Mouse (Mus musculus) stomach, embryonic 14.5 days (tissue): ENCODE results near the gene Abcg1. TPM values are rescaled to one million over a fixed set of nuclear protein-coding genes. Genes with fewer than 3 reads are reported as not detected.

Experiments
- ATAC-seq: fragments of 200-750 bp; cut with Nextera tagmentation; 2 replicates; pipeline ENCODE4 v1.8.0; 2017; ENCODE audit warnings: low read depth, moderate TSS enrichment; ENCODE audit not compliant: insufficient number of reproducible peaks, insufficient read depth, low FRiP score
- H3K27ac ChIP-seq: fragments of 300-500 bp; sonication (generic); 2 replicates; pipeline ENCODE4 v1.5.1; 2014; ENCODE audit warnings: mild to moderate bottlenecking, low read length, moderate library complexity, mixed read lengths
- H3K27me3 ChIP-seq: fragments of 300-500 bp; sonication (generic); 2 replicates; pipeline ENCODE4 v1.6.1; 2014; ENCODE audit warnings: low read length, control low read depth, mixed read lengths; ENCODE audit not compliant: control insufficient read depth, insufficient read depth
- H3K36me3 ChIP-seq: fragments of 300-500 bp; sonication (generic); 2 replicates; pipeline ENCODE4 v1.6.1; 2014; ENCODE audit warnings: mild to moderate bottlenecking, control low read depth, low read length, moderate library complexity, mixed read lengths; ENCODE audit not compliant: control insufficient read depth, insufficient read depth
- H3K4me1 ChIP-seq: fragments of 300-500 bp; sonication (generic); 2 replicates; pipeline ENCODE4 v1.6.1; 2014; ENCODE audit warnings: low read length, control low read depth, mixed read lengths; ENCODE audit not compliant: control insufficient read depth, insufficient read depth
- H3K4me2 ChIP-seq: fragments of 300-500 bp; sonication (generic); replicated peaks from 2 replicates; pipeline ENCODE4 v1.6.1; 2014; ENCODE audit warnings: low read depth, low read length, control low read depth
- H3K4me3 ChIP-seq: fragments of 300-500 bp; sonication (generic); 2 replicates; pipeline ENCODE4 v1.5.1; 2014; ENCODE audit warnings: low read depth, low read length, control low read depth
- H3K9ac ChIP-seq: fragments of 300-500 bp; sonication (generic); replicated peaks from 2 replicates; pipeline ENCODE4 v1.6.1; 2014; ENCODE audit warnings: low read depth, mild to moderate bottlenecking, control low read depth, low read length, moderate library complexity, mixed read lengths
- H3K9me3 ChIP-seq: fragments of 300-500 bp; sonication (generic); 2 replicates; pipeline ENCODE4 v1.6.1; 2016; ENCODE audit warnings: low read depth, low read length, control low read depth; ENCODE audit not compliant: control insufficient read depth
- WGBS: fragments of 180-500 bp; shearing (Covaris S2); extraction: QIAGEN DNeasy Blood & Tissue Kit; methylation state at CpG from one replicate; pipeline ENCODE4 v1.1.7; 2014; 5-methylcytosine and 5-hydroxymethylcytosine counted together
- polyA plus RNA-seq: library from polyadenylated mRNA; unstranded; fragments of >200 nt; fragmentation: Nextera tagmentation; extraction: Ambion mirVana; gene quantifications from 2 replicates; pipeline ENCODE4 v1.2.1, GENCODE M21; 2014

Gene Abcg1
- polyA plus RNA-seq, 1 experiment from 2014 or later: 6.6 TPM

- Histone ChIP-seq H3K4me3 (no peak overlapping the region), H3K36me3 (no peaks in the 10 kb centered on the region), H3K27ac (no peak overlapping the region), H3K4me2 (no peak overlapping the region), H3K9me3 (no peaks in the 10 kb centered on the region), H3K27me3 (no peaks in the 10 kb centered on the region), H3K9ac (no peak overlapping the region), H3K4me1 (no peaks in the 10 kb centered on the region)
- 77% methylated on average over 7 of the region's 7 CpGs for WGBS
- ATAC-seq: no peak
Measured at GRCm38 (mm10) chr17:31095570-31095969, 38.1 kb downstream of the Abcg1 start.

- Histone ChIP-seq H3K9ac (no peak overlapping the region), H3K4me2 (no peak overlapping the region), H3K27ac (no peak overlapping the region), H3K9me3 (no peaks in the 10 kb centered on the region), H3K36me3 (no peaks in the 10 kb centered on the region), H3K27me3 (no peaks in the 10 kb centered on the region), H3K4me1 (no peaks in the 10 kb centered on the region), H3K4me3 (no peak overlapping the region)
- ATAC-seq: no peak
- WGBS: 96% methylated on average over 2 of the region's 2 CpGs
Measured at GRCm38 (mm10) chr17:31096893-31097292, 39.4 kb downstream of the Abcg1 start.

GRCm38 (mm10) chr17:31098788-31099187 lies 41.3 kb downstream of the Abcg1 start:
- no peak overlapping the region for H3K27ac ChIP-seq
- H3K4me2 ChIP-seq: no peak overlapping the region
- no peaks in the 10 kb centered on the region for H3K27me3 ChIP-seq
- 70% methylated on average over 5 of the region's 5 CpGs for WGBS
- no peak for ATAC-seq
- H3K9me3 ChIP-seq: no peaks in the 10 kb centered on the region
- H3K9ac ChIP-seq: no peak overlapping the region
- H3K4me1 ChIP-seq: no peaks in the 10 kb centered on the region
- H3K36me3 ChIP-seq: no peaks in the 10 kb centered on the region
- H3K4me3 ChIP-seq: no peak overlapping the region

GRCm38 (mm10) chr17:31103007-31103570 lies 45.6 kb downstream of the Abcg1 start:
- Histone ChIP-seq H3K36me3 (no peaks in the 10 kb centered on the region), H3K4me3 (no peak overlapping the region), H3K9me3 (no peaks in the 10 kb centered on the region), H3K4me2 (no peak overlapping the region), H3K27ac (no peak overlapping the region), H3K9ac (no peak overlapping the region), H3K4me1 (no peaks in the 10 kb centered on the region), H3K27me3 (no peaks in the 10 kb centered on the region)
- ATAC-seq: no peak
- 89% methylated on average over 8 of the region's 8 CpGs for WGBS

GRCm38 (mm10) chr17:31103823-31104222 lies 46.3 kb downstream of the Abcg1 start:
- Histone ChIP-seq H3K9ac (no peak overlapping the region), H3K4me1 (no peaks in the 10 kb centered on the region), H3K36me3 (no peaks in the 10 kb centered on the region), H3K4me3 (no peak overlapping the region), H3K4me2 (no peak overlapping the region), H3K27ac (no peak overlapping the region), H3K27me3 (no peaks in the 10 kb centered on the region), H3K9me3 (no peaks in the 10 kb centered on the region)
- no peak for ATAC-seq
- WGBS: 89% methylated on average over 8 of the region's 8 CpGs

- Histone ChIP-seq H3K27me3 (no peaks in the 10 kb centered on the region), H3K36me3 (no peaks in the 10 kb centered on the region), H3K9ac (no peak overlapping the region), H3K4me2 (no peak overlapping the region), H3K4me1 (no peaks in the 10 kb centered on the region), H3K9me3 (no peaks in the 10 kb centered on the region), H3K27ac (no peak overlapping the region), H3K4me3 (no peak overlapping the region)
- no peak for ATAC-seq
- 91% methylated on average over 15 of the region's 15 CpGs for WGBS
Measured at GRCm38 (mm10) chr17:31108388-31108787, 50.9 kb downstream of the Abcg1 start.

- Histone ChIP-seq H3K36me3 (no peaks in the 10 kb centered on the region), H3K27ac (no peak overlapping the region), H3K4me2 (no peak overlapping the region), H3K4me1 (no peaks in the 10 kb centered on the region), H3K9me3 (no peaks in the 10 kb centered on the region), H3K27me3 (no peaks in the 10 kb centered on the region), H3K9ac (no peak overlapping the region), H3K4me3 (no peak overlapping the region)
- no peak for ATAC-seq
- WGBS: 62% methylated on average over 9 of the region's 9 CpGs
Measured at GRCm38 (mm10) chr17:31113191-31113856, 55.8 kb downstream of the Abcg1 start.

- Histone ChIP-seq H3K4me1 (no peaks in the 10 kb centered on the region), H3K4me2 (no peak overlapping the region), H3K27me3 (no peaks in the 10 kb centered on the region), H3K9ac (no peak overlapping the region), H3K4me3 (no peak overlapping the region), H3K9me3 (no peaks in the 10 kb centered on the region), H3K27ac (no peak overlapping the region), H3K36me3 (no peaks in the 10 kb centered on the region)
- WGBS: 42% methylated on average over 6 of the region's 6 CpGs
- ATAC-seq: no peak
Measured at GRCm38 (mm10) chr17:31116063-31116462, 58.6 kb downstream of the Abcg1 start.

GRCm38 (mm10) chr17:31117946-31118345 lies 60.5 kb downstream of the Abcg1 start:
- ATAC-seq: no peak

More at GRCm38 (mm10) chr17:31117946-31118345, 60.5 kb downstream of the Abcg1 start:
- Histone ChIP-seq H3K36me3 (no peaks in the 10 kb centered on the region), H3K4me3 (no peak overlapping the region), H3K9me3 (no peaks in the 10 kb centered on the region), H3K27me3 (no peaks in the 10 kb centered on the region), H3K4me2 (no peak overlapping the region), H3K9ac (no peak overlapping the region), H3K4me1 (no peaks in the 10 kb centered on the region), H3K27ac (no peak overlapping the region)
- 84% methylated on average over 5 of the region's 5 CpGs for WGBS
